Mouse (Mus musculus): ENCODE results near the gene Yipf3.

The Yipf3 gene

DNA sequence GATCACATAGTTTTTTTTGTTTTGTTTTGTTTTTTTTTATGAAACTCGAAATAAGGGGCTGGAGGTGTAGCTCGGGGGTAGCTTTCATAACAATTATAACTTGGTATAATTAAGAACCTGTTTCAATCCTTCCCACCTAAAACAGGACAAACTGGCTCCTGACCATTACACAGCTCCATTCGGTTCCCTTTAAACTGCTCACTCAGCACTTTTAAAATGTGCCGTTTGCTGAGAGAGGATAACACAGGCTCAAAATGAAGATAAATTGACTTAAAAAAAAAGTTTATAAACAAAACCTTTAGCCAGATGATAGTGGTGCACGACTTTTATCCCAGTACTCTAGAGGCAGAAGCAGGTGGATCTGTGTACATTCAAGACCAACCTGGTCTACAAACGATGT is 37.5 kb downstream of the Yipf3 start:
- DNase-seq: no peak

DNA sequence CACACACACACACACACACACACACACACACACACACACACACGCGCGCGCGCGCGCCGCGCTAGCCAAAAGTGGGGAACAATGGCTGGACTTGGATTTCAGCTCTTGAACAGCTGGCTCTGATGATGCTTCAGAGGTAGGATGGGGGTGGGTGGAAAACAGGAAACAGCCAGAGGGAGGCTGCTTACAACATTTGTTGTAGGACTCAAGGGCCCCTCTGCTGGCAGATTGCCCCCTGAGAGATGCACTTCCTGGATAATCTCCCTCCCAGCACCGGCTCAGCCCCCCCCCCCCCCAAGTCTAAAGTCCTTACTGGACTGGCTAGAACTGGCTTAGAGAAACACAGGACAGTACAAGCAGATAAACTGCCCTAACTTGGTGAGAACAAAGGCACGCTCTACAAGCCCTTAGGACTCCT is 39.8 kb downstream of the Yipf3 start:
- DNase-seq: no peak

DNA sequence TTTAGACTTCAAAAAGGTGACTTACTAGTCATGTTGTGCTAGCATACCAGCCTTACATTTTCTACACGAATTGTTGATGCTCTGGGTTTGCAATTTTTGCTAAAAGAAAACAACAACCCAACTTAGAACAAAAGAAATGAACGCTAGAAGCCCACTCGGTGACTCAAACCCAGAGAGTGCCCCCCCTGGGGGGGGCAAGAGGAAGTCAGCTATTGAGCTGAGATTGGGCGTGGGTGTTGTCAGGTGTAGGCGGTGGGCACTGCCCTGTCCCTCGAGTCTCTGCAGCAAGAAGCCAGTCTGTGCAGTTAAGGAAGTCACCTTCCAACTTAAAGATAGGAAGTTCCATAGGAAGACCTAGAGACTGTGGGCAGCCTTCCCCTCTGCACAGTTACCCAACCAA is 48.7 kb downstream of the Yipf3 start:
- no peak for DNase-seq

DNA sequence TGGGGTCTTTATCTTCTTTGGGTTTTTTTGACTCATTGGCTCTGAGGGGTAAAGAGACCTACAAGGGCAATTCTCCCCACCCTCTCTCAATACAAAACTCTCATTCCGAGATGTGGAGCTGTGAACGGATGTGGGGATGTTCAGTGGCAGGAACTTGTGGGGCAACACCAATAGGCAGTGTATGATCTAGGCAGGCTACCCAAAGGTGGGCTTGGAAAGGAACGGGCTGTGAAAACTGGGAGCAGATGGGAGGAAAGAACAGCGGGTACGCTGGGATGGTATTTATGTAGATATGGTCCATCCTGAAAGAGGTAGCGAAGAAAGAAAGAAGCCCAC is 49.1 kb downstream of the Yipf3 start:
- no peak for DNase-seq

DNA sequence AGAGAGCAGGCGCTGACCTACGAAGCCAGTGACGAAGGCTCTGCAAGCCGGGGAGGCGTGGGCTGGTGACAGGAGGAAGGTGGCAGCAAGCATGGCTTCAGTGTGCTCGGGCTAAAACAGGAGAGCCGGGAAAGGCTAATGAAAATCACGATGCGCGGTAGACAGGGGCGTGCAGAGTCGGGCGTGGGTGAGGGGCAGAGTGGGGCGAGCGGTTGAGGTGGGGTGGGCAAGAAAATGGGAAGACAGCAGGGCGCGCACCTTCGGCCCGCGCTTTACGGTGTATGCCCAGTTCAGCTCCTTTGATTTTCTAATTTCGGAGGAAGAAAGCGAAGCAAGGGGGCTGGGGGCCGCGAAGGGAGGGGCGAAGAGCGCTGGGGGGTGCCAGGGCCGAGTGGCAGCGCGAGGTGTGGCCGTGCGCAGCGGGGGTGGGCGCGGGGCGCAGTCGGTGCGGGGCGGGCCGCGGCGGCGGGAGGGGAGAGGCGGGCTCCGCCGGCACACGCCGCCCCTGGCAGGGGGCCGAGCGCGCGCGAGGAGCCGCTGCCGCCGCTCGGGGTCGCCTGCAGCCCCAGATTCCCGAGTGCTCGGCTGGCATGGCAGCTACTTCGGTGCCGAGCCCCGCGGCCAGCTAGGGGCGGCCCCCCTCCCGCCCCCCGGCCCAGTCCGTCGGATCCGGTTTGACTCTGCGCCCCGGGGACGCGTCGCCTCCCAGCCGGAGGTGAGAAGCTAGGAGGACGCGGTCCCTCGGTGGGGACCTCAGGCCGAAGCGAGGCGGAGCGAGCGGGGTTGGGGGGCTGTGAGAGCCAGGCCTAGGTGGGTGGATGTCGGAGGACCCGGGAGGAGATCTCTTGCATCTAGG is 49.7 kb downstream of the Yipf3 start, which contains the start of gene Dlk2:
Gene Dlk2 (plus strand): TSS at position 58 of the 856 bp plus-strand sequence.
- peak; percentile 82 for DNase-seq

DNA sequence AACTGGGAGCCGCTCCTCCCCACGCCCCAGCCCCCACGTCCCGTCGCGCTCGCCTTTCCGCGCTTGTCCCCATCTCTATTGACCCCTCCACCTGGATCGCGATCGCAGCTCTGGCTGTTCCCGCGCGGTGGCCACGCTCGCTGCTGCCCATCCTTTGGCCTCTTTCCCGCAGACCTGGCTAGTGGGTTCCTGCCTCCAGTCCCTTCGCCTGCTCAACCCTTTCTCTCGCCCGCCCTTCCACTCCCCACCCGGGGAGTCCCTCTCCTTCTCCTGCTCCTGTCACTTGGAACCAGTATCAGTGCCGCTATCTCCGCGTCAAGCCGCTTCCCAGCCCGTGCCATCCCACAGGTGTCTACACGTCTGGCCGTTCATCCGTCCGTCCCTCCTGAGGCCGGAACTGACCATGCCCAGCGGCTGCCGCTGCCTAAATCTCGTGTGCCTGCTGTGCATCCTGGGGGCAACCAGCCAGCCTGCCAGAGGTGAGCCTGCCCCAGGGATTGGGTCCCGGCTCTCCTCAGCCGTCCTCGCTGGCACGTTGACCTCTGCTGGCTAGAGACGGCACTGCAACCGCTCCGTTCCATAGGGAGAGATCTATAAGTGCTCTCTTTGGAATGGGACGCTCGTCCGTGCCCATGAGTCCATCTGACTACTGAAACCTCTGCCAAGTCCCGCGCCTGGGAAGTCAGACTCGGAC is 50.5 kb downstream of the Yipf3 start:
- peak; percentile 90 for DNase-seq

DNA sequence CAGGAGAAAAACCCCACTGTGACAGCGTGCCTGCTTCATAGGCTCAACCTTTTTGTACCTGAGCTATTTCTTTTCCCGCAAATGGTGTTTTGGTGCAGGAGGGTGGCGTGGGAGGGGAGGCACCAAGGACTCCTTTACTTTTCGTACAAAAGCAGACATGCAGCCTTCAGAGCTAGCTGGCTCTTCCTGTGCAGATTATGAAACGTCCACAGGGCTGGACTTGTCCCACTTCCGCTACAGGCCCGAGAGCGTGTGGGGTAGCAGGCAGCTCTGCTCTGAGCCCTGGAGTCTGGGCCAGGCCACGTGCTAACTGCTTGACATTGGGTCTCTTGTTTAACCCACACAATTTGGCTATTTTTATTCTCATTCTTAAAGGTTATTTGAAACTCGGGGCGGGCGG is 54.0 kb downstream of the Yipf3 start:
- DNase-seq: peak; percentile 57
